Mouse (Mus musculus) heart, postnatal 4 days (tissue): ENCODE measurements around the gene Chka. TPM values are rescaled to one million over a fixed set of nuclear protein-coding genes. Genes with fewer than 3 reads are reported as not detected.

ENCODE experiments used
- DNase-seq: peaks from one replicate; pipeline ENCODE4 v3.0.0; 2021
- total RNA-seq, 2 experiments: library from RNA; stranded (reverse); gene quantifications; 2 replicates each; pipeline ENCODE4 v1.2.3; 2021

The Chka gene
- total RNA-seq, result 10 to 100 TPM; 16.8 to 16.9 TPM

DNA sequence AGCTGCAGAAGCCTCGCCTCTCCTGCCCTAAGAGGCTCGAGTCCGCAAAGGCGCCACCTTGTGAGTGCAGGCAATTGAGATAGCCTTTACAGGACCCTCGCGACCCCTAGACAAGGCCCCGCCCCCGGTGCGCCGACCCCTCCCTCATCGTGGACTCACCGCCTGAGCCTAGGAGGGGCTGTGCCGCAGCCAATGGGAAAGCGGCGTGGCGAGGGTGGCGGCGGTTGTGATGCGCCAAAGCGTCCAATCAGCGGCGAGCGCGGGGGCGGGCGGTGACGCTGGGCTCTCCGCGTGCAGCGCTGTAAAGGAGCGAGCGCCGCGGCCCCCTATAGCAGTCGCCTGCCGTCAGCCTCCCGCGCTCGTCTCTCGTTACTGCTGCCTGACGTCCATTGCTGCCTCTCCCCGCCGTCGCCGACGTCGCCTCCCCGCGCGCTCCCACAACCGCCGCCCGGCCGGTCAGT lies at the start of gene Chka:
Gene Chka (plus strand): TSS at position 272 of the 461 bp plus-strand sequence.
- peak; percentile 97 for DNase-seq

DNA sequence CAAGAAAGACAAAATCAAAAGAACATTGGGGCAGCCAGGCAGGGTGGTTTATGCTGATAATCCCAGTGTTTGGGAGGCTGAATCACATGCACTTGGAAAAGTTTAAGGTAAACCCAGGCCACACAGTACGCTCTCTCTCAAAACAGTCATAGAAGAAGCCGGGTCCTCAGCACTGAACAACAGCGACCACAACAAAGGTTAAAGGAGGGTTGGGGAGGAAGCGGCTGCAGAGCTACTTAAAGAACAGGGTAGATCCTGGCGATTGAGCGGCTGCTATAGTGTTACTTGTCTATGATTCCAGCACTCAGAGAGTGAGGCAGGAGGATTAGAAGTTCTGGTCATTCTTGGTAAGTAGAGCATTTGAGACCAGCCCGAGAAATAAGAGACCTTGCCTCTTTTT lies 46.0 kb upstream of the Chka start:
- DNase-seq, result no peak

DNA sequence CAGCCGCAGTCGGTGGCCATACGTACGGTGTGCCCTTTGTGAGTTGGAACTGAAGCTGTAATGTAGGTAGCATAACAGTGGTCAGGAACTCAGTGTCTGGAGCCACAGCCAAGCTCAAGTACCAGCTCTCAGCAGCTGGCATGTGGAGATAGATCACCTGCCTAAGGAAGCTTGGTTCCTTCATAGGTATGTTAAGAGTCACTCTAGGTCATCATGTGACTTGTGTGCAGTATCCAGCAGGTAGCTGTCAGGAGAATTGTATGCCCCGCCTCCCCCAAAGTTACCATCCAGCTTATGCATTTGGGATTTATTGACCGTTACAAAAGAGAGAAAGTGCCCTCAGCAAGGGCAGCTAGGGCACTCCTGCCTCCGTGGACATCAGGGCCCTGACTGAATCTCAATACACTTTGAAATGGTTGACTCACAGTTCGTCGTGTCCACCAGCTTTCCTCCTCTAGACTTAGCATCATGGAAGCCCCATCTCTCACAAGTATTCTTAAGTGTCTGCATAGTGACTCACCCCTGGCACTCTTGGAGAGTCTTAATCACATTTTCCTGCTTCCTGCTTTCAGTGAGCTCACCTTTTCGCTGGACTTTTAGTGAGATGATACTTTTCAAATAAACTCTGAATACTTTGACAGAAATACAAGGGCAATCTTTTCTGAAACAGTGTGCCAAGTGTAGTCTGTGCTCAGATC lies 40.9 kb upstream of the Chka start:
- DNase-seq, result no peak

DNA sequence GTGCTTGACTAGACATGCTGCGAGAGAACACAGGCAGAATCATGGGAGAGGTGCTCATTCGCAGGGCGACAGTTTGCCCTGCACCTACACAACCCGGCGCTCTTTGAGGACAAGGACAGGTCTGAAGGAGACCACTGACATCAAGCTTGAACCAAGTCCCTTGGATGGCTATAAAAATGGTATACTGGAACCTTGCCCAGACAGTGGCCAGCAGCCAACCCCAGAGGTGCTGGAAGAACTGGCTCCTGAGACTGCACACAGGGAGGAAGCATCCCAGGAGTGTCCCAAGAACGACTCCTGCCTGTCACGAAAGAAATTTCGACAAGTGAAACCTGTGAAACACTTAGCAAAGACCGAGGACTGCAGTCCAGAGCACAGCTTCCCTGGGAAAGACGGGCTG lies 37.1 kb upstream of the Chka start:
- peak; percentile 68 for DNase-seq

DNA sequence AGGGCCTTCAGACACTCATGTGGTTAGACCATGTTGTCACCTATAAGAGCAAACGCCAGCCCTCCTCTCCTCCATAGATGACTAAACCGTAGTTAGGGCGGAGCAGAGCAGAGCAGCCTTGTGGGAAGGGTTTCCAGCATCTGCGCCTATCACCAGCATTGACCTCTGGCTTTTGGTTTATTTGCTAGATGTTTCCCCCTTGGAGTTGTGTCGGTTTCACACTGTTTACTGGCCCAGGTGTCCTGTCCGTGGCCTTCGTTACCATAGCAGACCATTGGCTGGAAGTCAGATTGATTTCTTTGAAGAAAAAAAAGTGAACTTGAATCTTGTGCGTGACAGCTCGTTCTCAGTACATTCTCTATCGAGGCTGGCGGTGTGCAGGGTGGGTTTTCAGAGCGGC lies 35.7 kb upstream of the Chka start:
- DNase-seq, result no peak

DNA sequence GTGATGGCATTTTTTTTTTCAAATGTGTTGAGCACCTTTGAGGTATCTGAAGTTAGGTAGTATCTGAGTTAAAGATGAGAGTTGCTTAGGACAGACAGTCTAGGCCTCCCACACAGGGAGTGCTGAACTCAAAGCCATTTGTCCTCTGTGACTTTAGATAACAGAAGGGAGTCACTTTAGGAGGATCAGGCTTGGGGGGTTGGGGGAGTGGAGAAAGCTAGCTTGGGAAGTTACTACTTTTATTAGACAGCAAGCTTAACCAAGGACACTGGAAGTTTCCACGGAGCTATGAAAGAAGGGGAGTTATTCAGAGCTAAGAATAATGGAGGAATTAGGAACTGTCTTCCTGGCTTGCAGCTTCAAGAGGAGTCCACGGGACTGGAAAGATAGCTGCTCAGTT lies 32.5 kb upstream of the Chka start:
- DNase-seq, result no peak

DNA sequence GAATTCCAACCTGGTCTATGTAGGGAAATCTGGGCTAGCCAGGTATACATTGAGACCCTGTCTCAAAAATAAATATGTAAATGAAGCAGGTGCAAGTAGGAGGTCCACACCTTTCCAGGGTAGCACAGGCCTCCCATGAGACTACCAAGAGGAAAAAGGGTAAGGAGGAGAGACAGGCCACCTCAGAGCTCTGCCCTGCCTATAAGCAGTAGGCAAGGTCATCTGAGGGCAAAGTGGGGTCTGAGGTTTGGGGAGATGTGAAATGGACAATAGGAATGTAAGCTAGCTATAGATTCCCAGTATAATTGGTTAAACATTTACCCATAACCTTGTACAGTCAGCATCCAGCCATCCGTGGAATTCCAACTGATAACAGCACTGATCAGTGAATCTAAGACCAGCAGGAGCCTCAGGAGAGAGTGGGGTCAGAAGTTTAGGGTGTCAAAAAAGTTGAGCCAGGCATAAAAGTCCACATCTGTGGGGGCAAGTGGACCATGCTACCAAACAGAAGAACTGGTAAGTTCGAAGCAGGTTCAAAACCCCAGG lies 31.6 kb upstream of the Chka start:
- DNase-seq, result no peak

DNA sequence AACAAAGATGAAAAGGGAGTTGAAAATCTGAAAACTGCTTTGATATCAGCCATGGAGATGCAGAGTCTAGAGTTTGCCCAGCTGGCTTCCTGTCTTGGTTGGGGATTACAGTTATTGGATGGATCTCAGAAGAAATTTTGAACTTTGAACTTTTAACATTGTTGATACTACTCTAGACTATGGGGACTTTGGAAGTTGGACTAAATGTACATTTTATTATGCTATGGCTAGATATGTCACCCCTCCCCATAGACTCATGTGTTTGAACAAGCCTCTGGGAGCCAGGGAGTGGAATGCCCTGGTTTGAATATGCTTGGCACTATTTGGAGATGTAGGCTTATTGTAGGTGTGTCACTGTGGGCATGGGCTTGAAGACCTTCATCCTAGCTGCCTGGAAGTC lies 26.5 kb upstream of the Chka start:
- no peak for DNase-seq

DNA sequence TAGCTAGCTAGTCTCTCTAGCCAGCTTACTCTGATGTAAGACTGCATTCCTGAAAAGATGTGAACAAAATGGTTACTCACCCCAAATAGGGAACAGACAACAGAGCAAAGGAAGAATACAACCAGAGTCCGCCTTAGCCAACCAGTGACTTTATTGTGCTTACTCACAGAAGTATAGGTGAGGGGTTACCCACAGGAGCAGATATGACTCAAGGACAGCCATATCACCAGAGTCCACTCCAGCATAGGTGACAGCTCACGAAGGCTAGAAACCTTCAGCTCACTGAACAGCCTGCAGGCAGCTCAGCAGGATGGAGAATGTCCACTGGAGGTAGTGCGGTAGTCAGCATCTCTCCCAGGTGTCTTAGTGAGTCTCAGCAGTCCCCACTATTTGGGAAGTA lies 21.7 kb upstream of the Chka start:
- DNase-seq, result no peak

DNA sequence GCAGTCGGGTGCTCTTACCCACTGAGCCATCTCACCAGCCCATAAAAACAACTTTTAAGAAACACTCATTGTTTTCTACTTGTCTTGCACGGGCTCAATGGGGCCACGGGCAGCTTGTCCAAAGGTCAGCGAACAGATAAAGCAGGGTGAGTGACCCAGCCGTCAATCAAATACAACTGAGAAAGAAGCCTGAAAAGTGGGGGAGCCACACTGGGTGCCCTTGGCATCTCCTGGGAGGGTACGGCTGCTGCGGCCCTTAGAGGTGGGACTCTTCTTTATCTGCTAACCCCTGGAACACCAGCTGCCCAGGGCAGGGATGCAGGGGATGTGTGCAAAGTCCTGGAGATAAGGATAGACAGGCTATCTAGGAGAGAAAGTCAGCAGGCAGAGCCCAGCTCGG lies 19.9 kb upstream of the Chka start:
- DNase-seq, result no peak

DNA sequence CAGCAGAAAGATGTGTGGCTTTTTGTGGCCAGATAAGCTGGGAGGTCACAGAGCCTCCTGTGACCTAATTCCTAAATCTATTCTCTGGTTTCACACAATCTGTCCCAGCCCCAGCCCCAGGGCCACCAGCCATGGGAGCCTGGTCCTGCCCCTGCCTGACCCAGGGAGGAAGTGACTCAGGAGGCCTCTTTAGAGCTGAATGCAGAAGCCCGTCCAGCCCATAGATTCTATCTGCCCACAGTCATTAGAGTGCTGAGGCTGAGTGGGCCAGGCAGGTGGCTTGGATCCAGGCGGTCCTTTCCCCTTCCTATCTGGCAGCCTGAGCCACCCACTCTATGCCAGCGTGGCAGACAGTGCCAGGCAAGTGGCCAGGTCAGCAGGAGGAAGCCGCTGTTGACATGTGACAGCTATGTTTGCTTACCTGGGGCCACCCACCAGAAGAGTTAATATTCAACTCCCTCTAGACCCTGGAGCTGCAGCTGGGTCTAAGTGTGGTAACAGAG lies 18.7 kb upstream of the Chka start:
- DNase-seq, result peak; percentile 80

DNA sequence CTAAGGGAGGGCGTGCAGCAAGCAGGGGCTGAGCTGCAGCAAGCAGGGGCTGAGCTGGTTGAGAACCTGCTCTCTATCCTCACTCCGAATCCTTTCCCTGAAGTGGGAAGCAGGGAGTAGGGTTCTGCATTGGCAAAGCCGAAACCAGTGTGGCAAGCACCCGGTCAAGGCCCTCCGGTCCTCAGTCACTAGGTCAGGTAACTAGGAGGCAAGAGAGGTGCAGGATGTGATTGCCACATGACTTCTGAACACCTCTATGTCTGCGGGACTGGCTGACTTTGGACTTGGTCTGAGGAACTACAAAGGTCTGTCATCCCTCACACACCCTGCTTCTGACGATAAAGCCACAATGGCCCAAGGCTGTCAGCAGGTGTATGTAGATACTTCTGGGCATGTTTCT lies 17.3 kb upstream of the Chka start:
- DNase-seq, result no peak

DNA sequence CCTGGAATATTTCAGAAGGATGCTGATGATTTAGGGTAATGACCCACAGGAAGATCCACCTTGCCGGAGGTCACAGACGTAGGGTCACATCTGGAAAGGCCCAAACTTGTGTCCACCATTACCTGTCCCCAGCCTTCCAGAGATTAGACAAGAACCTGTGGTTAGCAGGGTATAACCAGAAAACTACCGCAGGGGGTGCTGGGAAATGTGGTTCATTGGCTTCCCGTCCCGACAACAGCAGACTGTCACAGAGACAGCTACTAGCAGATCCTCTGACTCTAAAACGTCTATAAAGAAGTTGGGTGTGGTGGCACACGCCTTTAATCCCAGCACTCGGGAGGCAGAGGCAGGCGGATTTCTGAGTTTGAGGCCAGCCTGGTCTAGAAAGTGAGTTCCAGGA lies 14.8 kb upstream of the Chka start:
- no peak for DNase-seq

DNA sequence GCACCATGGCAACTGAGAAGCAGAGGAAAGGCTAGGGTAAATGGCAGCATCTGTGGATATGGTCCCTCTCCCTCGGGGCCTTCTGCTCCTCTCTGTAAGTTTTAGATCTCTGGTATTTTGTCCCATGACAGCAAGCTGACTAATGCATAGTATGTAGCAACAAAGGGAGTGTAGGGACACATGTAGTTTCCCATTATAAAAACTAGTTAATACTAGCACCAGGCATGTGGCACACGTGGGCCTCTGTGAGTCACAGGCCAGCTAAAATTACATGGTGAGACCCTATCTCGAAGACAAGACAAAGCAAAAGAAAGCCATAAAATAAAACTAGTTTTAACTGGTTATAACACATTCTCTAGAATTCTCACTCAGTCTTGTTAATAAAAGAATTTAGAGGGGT lies 12.6 kb upstream of the Chka start:
- no peak for DNase-seq

DNA sequence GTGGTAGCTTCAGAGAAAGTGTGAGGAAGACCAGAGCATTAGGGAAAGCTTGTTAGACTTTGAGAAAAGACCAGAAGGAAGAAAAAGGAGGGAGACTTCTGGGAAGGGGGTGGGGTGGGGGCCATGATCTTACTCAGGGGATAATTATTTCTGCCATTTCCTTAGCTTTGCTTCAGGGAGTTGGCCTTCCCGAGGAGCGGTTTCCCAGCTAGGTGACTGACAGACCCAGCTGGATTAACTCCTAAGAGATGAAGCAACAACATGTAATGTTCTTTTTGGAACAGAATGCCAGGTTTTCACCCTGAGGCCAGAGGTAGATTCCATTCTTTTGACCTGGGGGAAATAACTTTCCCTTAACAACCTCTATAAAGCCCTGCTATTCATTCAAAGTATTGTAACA lies 11.9 kb upstream of the Chka start:
- DNase-seq, result no peak

DNA sequence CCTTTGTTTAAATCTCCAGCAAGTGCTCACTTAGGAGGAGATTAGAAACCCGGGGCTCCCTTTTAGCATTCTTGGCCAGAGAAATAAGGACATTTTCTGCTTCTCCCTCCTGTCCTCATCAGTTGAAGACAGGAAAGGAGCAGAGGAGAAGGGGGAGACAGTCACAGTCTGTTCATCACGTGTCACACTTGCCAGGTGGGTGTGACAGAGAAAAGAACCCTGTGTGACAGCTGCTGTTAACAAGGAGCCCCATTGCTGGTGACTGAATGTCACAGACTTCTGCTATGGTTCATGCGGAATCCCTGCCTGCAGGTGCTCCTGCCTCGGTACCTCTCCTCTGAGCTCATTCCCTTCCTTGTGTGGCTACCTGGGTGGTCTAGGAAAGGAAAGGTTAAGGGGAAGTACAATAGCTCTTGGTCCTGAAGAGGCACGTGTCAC lies 11.3 kb upstream of the Chka start:
- no peak for DNase-seq

DNA sequence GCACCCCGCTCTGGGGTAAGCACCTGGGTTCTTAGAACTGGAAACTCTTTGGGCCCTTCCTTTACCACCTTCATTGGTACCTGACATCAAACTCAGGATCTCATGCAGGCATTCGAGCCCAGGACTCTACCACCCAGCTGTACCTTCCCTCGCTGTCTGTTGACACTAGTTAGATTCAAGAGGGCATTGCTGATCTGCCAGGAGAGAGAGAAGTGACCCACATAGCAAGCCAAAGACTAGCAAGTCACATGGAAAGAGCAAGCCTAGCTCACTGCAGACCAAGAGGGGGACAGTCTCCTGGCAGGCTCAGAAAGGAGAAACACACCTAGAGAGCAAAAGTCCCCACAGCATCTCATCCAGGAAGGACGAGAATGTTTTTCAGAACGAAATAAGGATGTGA lies 10.9 kb upstream of the Chka start:
- no peak for DNase-seq

DNA sequence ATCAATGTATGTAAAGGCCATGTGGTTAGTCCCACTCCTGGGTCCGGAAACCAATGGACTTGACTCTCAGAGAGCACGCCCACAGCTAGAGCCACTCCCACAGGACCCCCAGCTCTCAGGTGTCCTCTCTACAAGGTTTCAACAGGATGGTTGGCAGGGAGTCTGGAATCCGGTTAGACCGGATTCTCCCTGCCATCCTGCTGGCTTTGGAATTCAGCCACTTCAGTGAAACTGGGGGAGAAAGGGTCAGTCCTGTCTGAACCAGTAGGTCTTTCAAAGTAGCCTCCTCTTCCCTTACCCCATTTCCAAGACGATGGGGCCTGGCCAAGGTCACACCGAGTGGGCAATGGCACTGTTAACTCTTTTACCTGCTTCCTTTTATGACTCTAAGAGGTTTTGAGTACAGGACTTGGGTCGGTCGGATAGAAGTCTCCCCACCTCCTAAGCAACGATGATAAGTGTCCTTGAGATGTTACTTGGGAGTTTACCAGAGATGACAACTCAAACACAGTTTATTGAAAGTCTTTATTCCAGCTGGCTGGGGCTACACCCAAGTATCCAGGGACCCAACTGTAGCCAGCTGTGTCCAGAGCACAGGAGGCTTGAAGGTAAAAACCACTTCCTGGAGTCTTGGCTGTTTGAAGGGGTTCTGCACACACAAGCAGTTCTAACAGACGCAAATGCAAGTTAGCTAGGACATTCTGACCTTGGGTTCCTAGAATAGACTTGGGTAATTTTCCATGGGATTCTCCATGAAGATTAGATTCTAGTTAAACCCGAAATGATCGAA lies 9.0 kb upstream of the Chka start:
- no peak for DNase-seq

DNA sequence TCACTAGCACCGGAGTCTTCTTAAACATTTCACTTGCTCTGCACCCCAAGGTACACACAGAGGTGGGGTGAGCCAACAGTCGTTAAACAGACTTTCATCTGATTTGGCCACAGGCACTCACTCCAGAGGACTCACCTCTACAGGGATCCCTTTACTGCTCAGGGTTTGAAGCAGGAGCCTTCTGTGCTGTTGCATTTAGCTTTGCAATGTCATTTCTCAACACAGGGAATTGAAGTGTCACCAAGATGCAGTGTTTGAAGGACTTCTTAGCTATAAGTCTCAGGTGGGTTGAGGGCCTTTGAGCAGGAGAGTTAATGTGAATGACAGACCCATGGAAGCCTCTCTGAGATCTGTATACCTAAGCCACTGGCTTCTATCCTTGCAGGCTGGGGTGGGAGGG lies 7.9 kb upstream of the Chka start:
- DNase-seq, result no peak

DNA sequence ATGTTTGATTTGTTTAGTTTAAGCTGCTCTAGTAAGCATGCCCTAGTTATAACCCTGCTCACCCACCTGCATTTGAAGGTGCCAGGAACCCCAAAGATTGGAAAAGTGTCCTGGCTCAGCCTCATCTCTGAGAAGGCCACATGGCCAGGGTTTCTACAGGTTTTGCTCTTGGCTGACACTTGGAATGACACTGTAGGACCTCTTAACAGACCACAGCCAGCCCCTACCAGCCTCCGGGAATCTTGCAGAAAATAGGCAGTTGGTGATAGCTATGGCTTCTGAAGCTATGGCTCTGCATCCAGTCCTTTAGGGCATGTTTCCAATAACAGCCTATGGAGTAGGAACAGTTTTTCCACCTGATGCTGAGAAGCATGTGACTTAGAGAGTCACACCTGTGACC lies 6.7 kb upstream of the Chka start:
- no peak for DNase-seq

DNA sequence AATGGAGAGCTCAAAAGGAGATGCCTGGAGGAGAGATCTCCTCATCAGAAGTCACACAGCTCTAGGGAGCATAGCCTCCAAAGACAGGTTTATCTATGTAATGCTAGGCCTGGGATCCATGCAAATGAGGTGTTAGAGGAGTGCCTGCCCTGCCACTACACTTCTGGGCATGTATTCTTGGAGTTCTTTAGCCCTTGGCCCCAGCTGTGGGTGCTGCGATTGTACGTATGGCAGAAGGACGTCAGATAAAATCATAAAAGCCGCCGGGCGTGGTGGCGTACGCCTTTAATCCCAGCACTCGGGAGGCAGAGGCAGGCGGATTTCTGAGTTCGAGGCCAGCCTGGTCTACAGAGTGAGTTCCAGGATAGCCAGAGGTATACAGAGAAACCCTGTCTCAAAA lies 6.2 kb upstream of the Chka start:
- no peak for DNase-seq

DNA sequence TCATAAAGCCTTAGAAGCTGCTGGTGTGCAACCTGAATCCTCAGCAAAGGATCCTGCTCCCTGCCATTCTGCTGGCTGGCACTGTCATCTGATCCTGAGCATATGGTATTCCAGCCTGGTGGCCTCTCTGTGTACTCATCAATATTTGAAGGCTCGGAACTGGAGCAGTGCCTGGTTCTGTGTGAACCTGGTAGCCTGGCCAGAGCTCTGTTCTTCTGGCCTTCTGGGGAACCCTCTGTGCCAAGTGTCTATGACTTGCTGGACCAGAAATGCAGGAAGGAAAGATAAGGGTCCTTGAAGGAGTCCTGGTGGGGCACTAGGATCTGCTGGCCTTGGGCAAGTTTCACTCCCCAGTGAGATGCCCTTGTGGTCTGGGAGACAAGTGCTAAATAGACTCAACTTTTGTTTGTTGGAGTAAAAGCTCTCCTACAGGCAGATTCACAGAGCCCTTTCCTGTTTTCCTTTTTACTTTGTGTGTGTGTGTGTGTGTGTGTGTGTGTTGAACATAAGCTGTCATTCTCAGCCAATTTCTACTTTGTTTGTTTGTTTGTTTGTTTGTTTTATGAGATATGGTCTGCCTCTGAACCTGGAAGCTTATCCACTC lies 5.7 kb upstream of the Chka start:
- no peak for DNase-seq
